Mouse (Mus musculus) forebrain, embryonic 16.5 days (tissue): ENCODE data around the gene Ssbp2. TPM values are rescaled to one million over a fixed set of nuclear protein-coding genes. Genes with fewer than 3 reads are reported as not detected.

Experiments
- ATAC-seq: fragments of 200-750 bp; cut with Nextera tagmentation; 2 replicates; pipeline ENCODE4 v1.8.0; 2017; ENCODE audit warnings: mild to moderate bottlenecking, moderate library complexity
- H3K27ac ChIP-seq: fragments of 300-500 bp; sonication (generic); 2 replicates; pipeline ENCODE4 v1.5.1; 2014; ENCODE audit warnings: low read length, control low read depth
- H3K27me3 ChIP-seq: fragments of 300-500 bp; sonication (generic); replicated peaks from 2 replicates; pipeline ENCODE4 v1.6.1; 2014; ENCODE audit warnings: low read length; ENCODE audit not compliant: control insufficient read depth, insufficient read depth
- H3K36me3 ChIP-seq: fragments of 300-500 bp; sonication (generic); 2 replicates; pipeline ENCODE4 v1.6.1; 2014; ENCODE audit not compliant: control insufficient read depth, insufficient read depth
- H3K4me1 ChIP-seq: fragments of 300-500 bp; sonication (generic); replicated peaks from 2 replicates; pipeline ENCODE4 v1.6.1; 2014; ENCODE audit warnings: low read length; ENCODE audit not compliant: control insufficient read depth, insufficient read depth
- H3K4me2 ChIP-seq: fragments of 300-500 bp; sonication (generic); 2 replicates; pipeline ENCODE4 v1.6.1; 2014; ENCODE audit warnings: mild to moderate bottlenecking, low read length, control low read depth
- H3K4me3 ChIP-seq: fragments of 300-500 bp; sonication (generic); replicated peaks from 2 replicates; pipeline ENCODE4 v1.5.1; 2014; ENCODE audit warnings: mild to moderate bottlenecking, low read length, control low read depth
- H3K9ac ChIP-seq: fragments of 300-500 bp; sonication (generic); replicated peaks from 2 replicates; pipeline ENCODE4 v1.6.1; 2014; ENCODE audit warnings: low read depth, low read length, control low read depth
- H3K9me3 ChIP-seq: fragments of 300-500 bp; sonication (generic); 2 replicates; pipeline ENCODE4 v1.6.1; 2016; ENCODE audit warnings: low read length; ENCODE audit not compliant: control insufficient read depth
- WGBS: fragments of 180-500 bp; shearing (Covaris S2); extraction: QIAGEN DNeasy Blood & Tissue Kit; methylation state at CpG from one replicate; pipeline ENCODE4 v1.1.7; 2014; 5-methylcytosine and 5-hydroxymethylcytosine counted together
- polyA plus RNA-seq: library from polyadenylated mRNA; unstranded; fragments of >200 nt; fragmentation: Nextera tagmentation; extraction: Ambion mirVana; gene quantifications from 2 replicates; pipeline ENCODE4 v1.2.1, GENCODE M21; 2015

The Ssbp2 gene
- polyA plus RNA-seq, 1 experiment from 2014 or later, result 412 TPM

GRCm38 (mm10) chr13:91473527-91473926 lies 13.4 kb downstream of the Ssbp2 start:
- Histone ChIP-seq H3K9ac (no peak overlapping the region), H3K4me3 (no peak overlapping the region), H3K9me3 (no peaks in the 10 kb centered on the region), H3K27ac (no peak overlapping the region), H3K27me3 (no peaks in the 10 kb centered on the region), H3K4me2 (no peak overlapping the region), H3K36me3 (no peaks in the 10 kb centered on the region), H3K4me1 (peaks cover 20% of the 10 kb centered on the region)
- WGBS, result 63% methylated on average over 6 of the region's 6 CpGs
- no peak for ATAC-seq

- H3K4me3 ChIP-seq, result no peak overlapping the region
- no peak overlapping the region for H3K4me2 ChIP-seq
- ATAC-seq, result no peak
- H3K4me1 ChIP-seq, result peaks cover 20% of the 10 kb centered on the region
- no peak overlapping the region for H3K27ac ChIP-seq
- 59% methylated on average over 1 of the region's 1 CpGs for WGBS
- H3K27me3 ChIP-seq, result no peaks in the 10 kb centered on the region
- H3K9ac ChIP-seq, result no peak overlapping the region
- H3K36me3 ChIP-seq, result no peaks in the 10 kb centered on the region
- H3K9me3 ChIP-seq, result no peaks in the 10 kb centered on the region
Measured at GRCm38 (mm10) chr13:91474027-91474426, 13.9 kb downstream of the Ssbp2 start.

- H3K27me3 ChIP-seq, result no peaks in the 10 kb centered on the region
- ATAC-seq, result no peak
- peaks cover 20% of the 10 kb centered on the region for H3K4me1 ChIP-seq
- no peak overlapping the region for H3K9ac ChIP-seq
- H3K27ac ChIP-seq, result no peak overlapping the region
- no peak overlapping the region for H3K4me2 ChIP-seq
- no peaks in the 10 kb centered on the region for H3K9me3 ChIP-seq
- H3K4me3 ChIP-seq, result no peak overlapping the region
- no peaks in the 10 kb centered on the region for H3K36me3 ChIP-seq
Measured at GRCm38 (mm10) chr13:91475888-91476287, 15.8 kb downstream of the Ssbp2 start.

- H3K27me3 ChIP-seq, result no peaks in the 10 kb centered on the region
- ATAC-seq, result no peak
- H3K9me3 ChIP-seq, result no peaks in the 10 kb centered on the region
- H3K27ac ChIP-seq, result no peak overlapping the region
- H3K4me1 ChIP-seq, result peaks cover 17% of the 10 kb centered on the region
- no peak overlapping the region for H3K4me2 ChIP-seq
- H3K4me3 ChIP-seq, result no peak overlapping the region
- H3K9ac ChIP-seq, result no peak overlapping the region
- H3K36me3 ChIP-seq, result no peaks in the 10 kb centered on the region
- 98% methylated on average over 1 of the region's 1 CpGs for whole genome bisulfite sequencing
Measured at GRCm38 (mm10) chr13:91476596-91477100, 16.6 kb downstream of the Ssbp2 start.

- Histone ChIP-seq H3K9ac (no peak overlapping the region), H3K36me3 (no peaks in the 10 kb centered on the region), H3K27me3 (no peaks in the 10 kb centered on the region), H3K4me1 (peaks cover 18% of the 10 kb centered on the region), H3K27ac (no peak overlapping the region), H3K9me3 (no peaks in the 10 kb centered on the region), H3K4me3 (no peak overlapping the region), H3K4me2 (no peak overlapping the region)
- peak; percentile 81 for ATAC-seq
- WGBS, result 20% methylated on average over 2 of the region's 4 CpGs
Measured at GRCm38 (mm10) chr13:91478011-91478410, 17.9 kb downstream of the Ssbp2 start.

- H3K9ac ChIP-seq, result no peak overlapping the region
- no peak overlapping the region for H3K4me3 ChIP-seq
- no peaks in the 10 kb centered on the region for H3K9me3 ChIP-seq
- H3K36me3 ChIP-seq, result no peaks in the 10 kb centered on the region
- H3K4me2 ChIP-seq, result no peak overlapping the region
- ATAC-seq, result no peak
- no peak overlapping the region for H3K27ac ChIP-seq
- H3K27me3 ChIP-seq, result no peaks in the 10 kb centered on the region
- 85% methylated on average over 1 of the region's 1 CpGs for WGBS
- H3K4me1 ChIP-seq, result 0 out of 2 replicates have a peak, but pooled peaks cover 2% of the 10 kb centered on the region
Measured at GRCm38 (mm10) chr13:91484303-91484702, 24.2 kb downstream of the Ssbp2 start.

- H3K4me1 ChIP-seq, result peaks cover 4% of the 10 kb centered on the region; the same call in 1 of the 2 replicates
- no peak for ATAC-seq
- no peaks in the 10 kb centered on the region for H3K9me3 ChIP-seq
- no peak overlapping the region for H3K4me3 ChIP-seq
- 86% methylated on average over 4 of the region's 4 CpGs for WGBS
- H3K9ac ChIP-seq, result no peak overlapping the region
- H3K27ac ChIP-seq, result no peak overlapping the region
- no peaks in the 10 kb centered on the region for H3K27me3 ChIP-seq
- H3K4me2 ChIP-seq, result no peak overlapping the region
- H3K36me3 ChIP-seq, result no peaks in the 10 kb centered on the region
Measured at GRCm38 (mm10) chr13:91492133-91492532, 32.0 kb downstream of the Ssbp2 start.

- Histone ChIP-seq H3K27ac (no peak overlapping the region), H3K36me3 (no peaks in the 10 kb centered on the region), H3K4me2 (no peak overlapping the region), H3K4me1 (no peaks in the 10 kb centered on the region), H3K27me3 (no peaks in the 10 kb centered on the region), H3K9me3 (no peaks in the 10 kb centered on the region), H3K4me3 (no peak overlapping the region), H3K9ac (no peak overlapping the region)
- no peak for ATAC-seq
- WGBS, result 90% methylated on average over 3 of the region's 3 CpGs
Measured at GRCm38 (mm10) chr13:91497055-91497454, 37.0 kb downstream of the Ssbp2 start.

GRCm38 (mm10) chr13:91501735-91502134 lies 41.7 kb downstream of the Ssbp2 start:
- no peak overlapping the region for H3K4me2 ChIP-seq
- H3K4me3 ChIP-seq, result no peak overlapping the region
- H3K9ac ChIP-seq, result no peak overlapping the region
- H3K27me3 ChIP-seq, result no peaks in the 10 kb centered on the region
- no peak for ATAC-seq
- no peaks in the 10 kb centered on the region for H3K36me3 ChIP-seq
- 99% methylated on average over 3 of the region's 3 CpGs for WGBS
- H3K27ac ChIP-seq, result no peak overlapping the region
- no peaks in the 10 kb centered on the region for H3K9me3 ChIP-seq
- H3K4me1 ChIP-seq, result no peaks in the 10 kb centered on the region
